Mouse (Mus musculus): ENCODE results near the gene Fbxo27. TPM values are rescaled to one million over a fixed set of nuclear protein-coding genes. Genes with fewer than 3 reads are reported as not detected.

The Fbxo27 gene
- total RNA-seq, 2 experiments from 2014 or later: 24.4 to 27.1 TPM

- Histone ChIP-seq H3K27ac (no peak overlapping the region), H3K4me3 (no peak overlapping the region)
- no peak for TF ChIP-seq CTCF (conservative IDR thresholded peaks at IDR 0.05)
- DNase-seq (ENCODE audit: low spot score in 2 of 2): no peak
Measured at GRCm38 (mm10) chr7:28735701-28736100, 43.1 kb downstream of the Fbxo27 start.

- no peak for DNase-seq (ENCODE audit: low spot score in 2 of 2)
- no peak for TF ChIP-seq CTCF (conservative IDR thresholded peaks at IDR 0.05)
- H3K27ac ChIP-seq: no peak overlapping the region
- H3K4me3 ChIP-seq: no peak overlapping the region
Measured at GRCm38 (mm10) chr7:28739829-28740228, 47.2 kb downstream of the Fbxo27 start.

- no peak for DNase-seq (ENCODE audit: low spot score in 2 of 2)
- TF ChIP-seq CTCF (conservative IDR thresholded peaks at IDR 0.05): 0 out of 2 replicates have a peak, but pooled peaks have one; percentile 6
- peak overlapping the region; percentile 99 for H3K27ac ChIP-seq
- H3K4me3 ChIP-seq: peak overlapping the region; percentile 70
Measured at GRCm38 (mm10) chr7:28740949-28741348, 48.3 kb downstream of the Fbxo27 start.

- no peak for DNase-seq (ENCODE audit: low spot score in 2 of 2)
- Histone ChIP-seq H3K27ac (peak overlapping the region; percentile 99), H3K4me3 (peak overlapping the region; percentile 70)
- TF ChIP-seq CTCF (conservative IDR thresholded peaks at IDR 0.05): no peak
Measured at GRCm38 (mm10) chr7:28741368-28741708, 48.7 kb downstream of the Fbxo27 start.

- peak; percentile 91 for TF ChIP-seq CTCF (conservative IDR thresholded peaks at IDR 0.05)
- peak; percentile 95 to 98 for DNase-seq (ENCODE audit: low spot score in 2 of 2)
- H3K4me3 ChIP-seq: peak within 1 kb of the TSS; percentile 70
- peak within 1 kb of the TSS; percentile 99 for H3K27ac ChIP-seq
Measured at GRCm38 (mm10) chr7:28741709-28742438, 49.2 kb downstream of the Fbxo27 start, which contains the start of the genes Mrps12 and Sars2. Mrps12 (minus strand) TSS chr7:28741820. Sars2 (plus strand) TSS chr7:28741992.

Other genes with a start within 250 kb of the Fbxo27 start
- gene Lrfn1, start 240.9 kb upstream of the Fbxo27 start, total RNA-seq (2021): 10 to 100 TPM; 69.1 to 79.8 TPM
- gene Ifnl2, start 182.4 kb upstream of the Fbxo27 start, total RNA-seq (2021): not detected
- not detected for gene Ifnl3, start 170.0 kb upstream of the Fbxo27 start, total RNA-seq (2021)
- not detected for gene Sycn, start 152.0 kb upstream of the Fbxo27 start, total RNA-seq (2021)
- under 1 TPM; 0.23 to 0.47 TPM for gene Nccrp1, start 145.6 kb upstream of the Fbxo27 start, total RNA-seq (2021)
- gene Samd4b, start 94.7 kb upstream of the Fbxo27 start, total RNA-seq (2021): 10 to 100 TPM; 67.8 to 70.1 TPM
- gene Pak4, start 94.7 kb upstream of the Fbxo27 start, total RNA-seq (2021): 10 to 100 TPM; 13.7 to 16.2 TPM
- gene Acp7, start 61.5 kb upstream of the Fbxo27 start, total RNA-seq (2021): 1 to 10 TPM; 1.2 to 2.2 TPM
- gene Fbxo17, start 24.0 kb downstream of the Fbxo27 start, total RNA-seq (2021): 1 to 10 TPM in 1 of 2 experiments, under 1 TPM in 1; 0.98 to 1.4 TPM
- gene Mrps12, start 49.0 kb downstream of the Fbxo27 start, total RNA-seq (2021): 10 to 100 TPM; 57.5 to 57.9 TPM
- 10 to 100 TPM; 13.9 to 14.3 TPM for gene Sars2, start 49.1 kb downstream of the Fbxo27 start, total RNA-seq (2021)
- gene Ccer2, start 63.3 kb downstream of the Fbxo27 start, total RNA-seq (2021): under 1 TPM; 0.34 to 0.36 TPM
- gene Sirt2, start 73.9 kb downstream of the Fbxo27 start, total RNA-seq (2021): 100 to 1,000 TPM; 128 to 139 TPM
- gene Nfkbib, start 74.7 kb downstream of the Fbxo27 start, total RNA-seq (2021): 10 to 100 TPM; 25.6 to 27.2 TPM
- 1 to 10 TPM; 2.6 to 4.5 TPM for gene Rinl, start 96.1 kb downstream of the Fbxo27 start, total RNA-seq (2021)
- gene Hnrnpl, start 115.7 kb downstream of the Fbxo27 start, total RNA-seq (2021): 100 to 1,000 TPM; 410 to 476 TPM
- 10 to 100 TPM; 66.4 to 68.8 TPM for gene Ech1, start 132.4 kb downstream of the Fbxo27 start, total RNA-seq (2021)
- 1 to 10 TPM; 4.4 to 6.8 TPM for gene Lgals4, start 141.0 kb downstream of the Fbxo27 start, total RNA-seq (2021)
- not detected for gene Lgals7, start 171.0 kb downstream of the Fbxo27 start, total RNA-seq (2021)
- gene Capn12, start 188.6 kb downstream of the Fbxo27 start, total RNA-seq (2021): under 1 TPM; 0.15 to 0.29 TPM

Data from layer of hippocampus, adult 2 months (tissue).